Mouse (Mus musculus): ENCODE data around the gene Olfr1044. TPM values are rescaled to one million over a fixed set of nuclear protein-coding genes. Genes with fewer than 3 reads are reported as not detected.
"Not testable (repeated sequence)": the region's sequence is repeated elsewhere in the genome, so short reads cannot be mapped to it uniquely, and the experiment has no call there.

Gene Olfr1044
- total RNA-seq (2014; rRNA removed) (not detected in 2 replicates), polyA plus RNA-seq (2012; rRNA removed) (not detected in 2 replicates)

GRCm38 (mm10) chr2:86177720-86178119, at the start of gene Olfr1044:
Olfr1044 (minus strand) TSS chr2:86177820.
- TF ChIP-seq CTCF (IDR thresholded peaks at IDR 0.05; ENCODE audit: low read depth, low read length) (no peak), POLR2A (IDR thresholded peaks at IDR 0.05; ENCODE audit: extremely low read depth, insufficient read depth, low read length) (no peak)
- DNase-seq (ENCODE audit: extremely low read depth, low read depth, low spot score) = no peak
- H3K79me2 ChIP-seq (ENCODE audit: control insufficient read depth, insufficient read depth, low read length) = no peaks in the 10 kb centered on the region

GRCm38 (mm10) chr2:86219214-86219613, 41.6 kb upstream of the Olfr1044 start, which contains the start of gene Olfr1046:
Olfr1046 (minus strand) TSS chr2:86219314.
- Histone ChIP-seq H3K27me3 (ENCODE audit: control insufficient read depth, insufficient read depth, low read length) (no peaks in the 10 kb centered on the region), H3K4me1 (ENCODE audit: control insufficient read depth, insufficient read depth, low read length) (no peaks in the 10 kb centered on the region), H3K9ac (ENCODE audit: low read depth, low read length) (no peak within 1 kb of the TSS), H3K79me2 (ENCODE audit: control insufficient read depth, insufficient read depth, low read length) (no peaks in the 10 kb centered on the region), H3K27ac (replicated peaks; ENCODE audit: insufficient read depth, low read depth, low read length) (no peak within 1 kb of the TSS), H3K4me3 (ENCODE audit: insufficient read depth, low read depth, low read length) (no peak within 1 kb of the TSS), H3K36me3 (ENCODE audit: control insufficient read depth, insufficient read depth, low read length) (no peaks in the 10 kb centered on the region)
- 62% methylated on average over 2 of the region's 2 CpGs for WGBS
- DNase-seq (ENCODE audit: extremely low read depth, low read depth, low spot score) = no peak
- no peak for TF ChIP-seq CTCF (IDR thresholded peaks at IDR 0.05; ENCODE audit: low read depth, low read length)
- TF ChIP-seq POLR2A (IDR thresholded peaks at IDR 0.05; ENCODE audit: extremely low read depth, insufficient read depth, low read length) = no peak

More at GRCm38 (mm10) chr2:86177720-86178119, at the start of gene Olfr1044:
- Histone ChIP-seq H3K36me3 (ENCODE audit: control insufficient read depth, insufficient read depth, low read length) (no peaks in the 10 kb centered on the region), H3K27ac (replicated peaks; ENCODE audit: insufficient read depth, low read depth, low read length) (no peak within 1 kb of the TSS), H3K4me1 (ENCODE audit: control insufficient read depth, insufficient read depth, low read length) (no peaks in the 10 kb centered on the region), H3K4me3 (ENCODE audit: insufficient read depth, low read depth, low read length) (no peak within 1 kb of the TSS), H3K27me3 (ENCODE audit: control insufficient read depth, insufficient read depth, low read length) (no peaks in the 10 kb centered on the region), H3K9ac (ENCODE audit: low read depth, low read length) (no peak within 1 kb of the TSS)

DNA sequence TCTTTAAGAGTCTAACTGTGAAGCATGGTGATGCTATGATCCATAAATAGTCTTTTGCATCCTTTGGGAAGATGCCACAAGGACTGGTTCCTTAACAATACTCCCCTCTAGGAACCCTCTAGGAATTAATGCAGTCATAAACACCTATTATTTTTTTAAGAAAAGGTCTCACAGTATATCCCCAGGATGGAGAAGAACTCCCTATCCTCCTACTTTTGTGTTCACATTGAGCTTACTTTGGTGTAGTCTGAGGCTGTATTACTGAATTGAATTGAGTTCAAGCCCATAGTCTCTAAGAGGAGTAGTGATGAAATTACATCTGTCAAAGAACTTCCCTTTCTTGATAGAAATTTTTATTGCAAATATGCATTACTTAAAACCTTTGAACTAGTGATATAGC, 25.3 kb upstream of the Olfr1044 start, which contains the start of gene Olfr1045:
TSS of gene Olfr1045 (minus strand) at position 101 of the 400 bp plus-strand sequence.
- H3K4me1 ChIP-seq (ENCODE audit: control insufficient read depth, insufficient read depth, low read length) = no peaks in the 10 kb centered on the region
- no peak within 1 kb of the TSS for H3K27ac ChIP-seq (replicated peaks; ENCODE audit: insufficient read depth, low read depth, low read length)

DNA sequence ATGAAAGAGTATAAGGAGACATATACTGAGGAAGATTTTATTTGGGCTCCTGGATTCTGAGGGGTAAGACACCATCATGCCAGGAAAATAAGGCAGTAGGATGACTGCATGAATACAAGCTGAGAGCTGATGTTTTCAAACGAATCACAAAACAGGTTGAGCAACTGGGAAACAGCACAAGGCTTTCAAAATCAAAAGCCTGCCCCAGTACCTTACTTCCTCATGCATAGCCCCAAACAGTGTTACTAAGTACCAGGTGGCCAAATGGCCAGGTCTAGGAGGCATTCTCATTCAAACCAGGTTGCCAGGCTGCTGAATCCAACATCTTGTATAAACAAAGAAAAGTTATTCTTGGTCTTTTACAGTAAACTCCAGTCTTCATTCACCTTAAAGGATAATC, 18.2 kb upstream of the Olfr1044 start:
- no peaks in the 10 kb centered on the region for H3K36me3 ChIP-seq (ENCODE audit: control insufficient read depth, insufficient read depth, low read length)
- WGBS = 37% methylated on average over 1 of the region's 1 CpGs
- H3K4me1 ChIP-seq (ENCODE audit: control insufficient read depth, insufficient read depth, low read length) = no peaks in the 10 kb centered on the region
- no peaks in the 10 kb centered on the region for H3K79me2 ChIP-seq (ENCODE audit: control insufficient read depth, insufficient read depth, low read length)
- no peak overlapping the region for H3K9ac ChIP-seq (ENCODE audit: low read depth, low read length)
- no peak overlapping the region for H3K27ac ChIP-seq (replicated peaks; ENCODE audit: insufficient read depth, low read depth, low read length)
- TF ChIP-seq POLR2A (IDR thresholded peaks at IDR 0.05; ENCODE audit: extremely low read depth, insufficient read depth, low read length) (no peak), CTCF (IDR thresholded peaks at IDR 0.05; ENCODE audit: low read depth, low read length) (no peak)
- H3K27me3 ChIP-seq (ENCODE audit: control insufficient read depth, insufficient read depth, low read length) = no peaks in the 10 kb centered on the region
- H3K4me3 ChIP-seq (ENCODE audit: insufficient read depth, low read depth, low read length) = no peak overlapping the region
- no peak for DNase-seq (ENCODE audit: extremely low read depth, low read depth, low spot score)

More for the DNA sequence above, 25.3 kb upstream of the Olfr1044 start, which contains the start of gene Olfr1045:
- H3K27me3 ChIP-seq (ENCODE audit: control insufficient read depth, insufficient read depth, low read length) = no peaks in the 10 kb centered on the region
- TF ChIP-seq POLR2A (IDR thresholded peaks at IDR 0.05; ENCODE audit: extremely low read depth, insufficient read depth, low read length) (no peak), CTCF (IDR thresholded peaks at IDR 0.05; ENCODE audit: low read depth, low read length) (no peak)
- H3K9ac ChIP-seq (ENCODE audit: low read depth, low read length) = no peak within 1 kb of the TSS
- H3K79me2 ChIP-seq (ENCODE audit: control insufficient read depth, insufficient read depth, low read length) = no peaks in the 10 kb centered on the region
- no peak for DNase-seq (ENCODE audit: extremely low read depth, low read depth, low spot score)
- H3K4me3 ChIP-seq (ENCODE audit: insufficient read depth, low read depth, low read length) = no peak within 1 kb of the TSS
- H3K36me3 ChIP-seq (ENCODE audit: control insufficient read depth, insufficient read depth, low read length) = no peaks in the 10 kb centered on the region

- Histone ChIP-seq H3K9ac (ENCODE audit: low read depth, low read length) (no peak within 1 kb of the TSS), H3K36me3 (ENCODE audit: control insufficient read depth, insufficient read depth, low read length) (no peaks in the 10 kb centered on the region), H3K79me2 (ENCODE audit: control insufficient read depth, insufficient read depth, low read length) (no peaks in the 10 kb centered on the region), H3K27ac (replicated peaks; ENCODE audit: insufficient read depth, low read depth, low read length) (no peak within 1 kb of the TSS), H3K27me3 (ENCODE audit: control insufficient read depth, insufficient read depth, low read length) (no peaks in the 10 kb centered on the region), H3K4me3 (ENCODE audit: insufficient read depth, low read depth, low read length) (no peak within 1 kb of the TSS), H3K4me1 (ENCODE audit: control insufficient read depth, insufficient read depth, low read length) (no peaks in the 10 kb centered on the region)
- no peak for DNase-seq (ENCODE audit: extremely low read depth, low read depth, low spot score)
- TF ChIP-seq CTCF (IDR thresholded peaks at IDR 0.05; ENCODE audit: low read depth, low read length) (no peak), POLR2A (IDR thresholded peaks at IDR 0.05; ENCODE audit: extremely low read depth, insufficient read depth, low read length) (no peak)
These were observed 8.0 kb upstream of the Olfr1044 start, which contains the start of gene Olfr52 for GRCm38 (mm10) chr2:86185583-86185982. Olfr52 (minus strand) TSS chr2:86185683.

- no peak overlapping the region for H3K4me3 ChIP-seq (ENCODE audit: insufficient read depth, low read depth, low read length)
- no peaks in the 10 kb centered on the region for H3K27me3 ChIP-seq (ENCODE audit: control insufficient read depth, insufficient read depth, low read length)
- DNase-seq (ENCODE audit: extremely low read depth, low read depth, low spot score) = no peak
- H3K36me3 ChIP-seq (ENCODE audit: control insufficient read depth, insufficient read depth, low read length) = no peaks in the 10 kb centered on the region
- TF ChIP-seq POLR2A (IDR thresholded peaks at IDR 0.05; ENCODE audit: extremely low read depth, insufficient read depth, low read length) (no peak), CTCF (IDR thresholded peaks at IDR 0.05; ENCODE audit: low read depth, low read length) (no peak)
- H3K79me2 ChIP-seq (ENCODE audit: control insufficient read depth, insufficient read depth, low read length) = no peaks in the 10 kb centered on the region
- 78% methylated on average over 3 of the region's 3 CpGs for WGBS
- H3K4me1 ChIP-seq (ENCODE audit: control insufficient read depth, insufficient read depth, low read length) = no peaks in the 10 kb centered on the region
- H3K9ac ChIP-seq (ENCODE audit: low read depth, low read length) = no peak overlapping the region
- no peak overlapping the region for H3K27ac ChIP-seq (replicated peaks; ENCODE audit: insufficient read depth, low read depth, low read length)
These were observed 2.3 kb upstream of the Olfr1044 start for GRCm38 (mm10) chr2:86179950-86180349.

GRCm38 (mm10) chr2:86175422-86175821, 2.2 kb downstream of the Olfr1044 start:
- 82% methylated on average over 7 of the region's 7 CpGs for WGBS
- not testable (repeated sequence) for H3K27me3 ChIP-seq (ENCODE audit: control insufficient read depth, insufficient read depth, low read length); H3K9ac ChIP-seq (ENCODE audit: low read depth, low read length); DNase-seq (ENCODE audit: extremely low read depth, low read depth, low spot score); H3K4me3 ChIP-seq (ENCODE audit: insufficient read depth, low read depth, low read length); H3K79me2 ChIP-seq (ENCODE audit: control insufficient read depth, insufficient read depth, low read length); H3K36me3 ChIP-seq (ENCODE audit: control insufficient read depth, insufficient read depth, low read length); H3K4me1 ChIP-seq (ENCODE audit: control insufficient read depth, insufficient read depth, low read length); H3K27ac ChIP-seq (replicated peaks; ENCODE audit: insufficient read depth, low read depth, low read length)
